Mouse (Mus musculus) megakaryocyte, embryonic 14.5 days (primary cell): ENCODE data around the gene Nfic.

Source experiments
- FLI1 ChIP-seq: IDR thresholded peaks from 2 replicates; pipeline ENCODE4 v1.6.1; 2012; ENCODE audit warnings: low read length, inconsistent platforms, mixed read lengths
- GATA1 ChIP-seq: IDR thresholded peaks from 3 replicates; pipeline ENCODE4 v1.6.1; 2012; ENCODE audit warnings: mixed read lengths, low read length, inconsistent platforms, borderline replicate concordance

DNA sequence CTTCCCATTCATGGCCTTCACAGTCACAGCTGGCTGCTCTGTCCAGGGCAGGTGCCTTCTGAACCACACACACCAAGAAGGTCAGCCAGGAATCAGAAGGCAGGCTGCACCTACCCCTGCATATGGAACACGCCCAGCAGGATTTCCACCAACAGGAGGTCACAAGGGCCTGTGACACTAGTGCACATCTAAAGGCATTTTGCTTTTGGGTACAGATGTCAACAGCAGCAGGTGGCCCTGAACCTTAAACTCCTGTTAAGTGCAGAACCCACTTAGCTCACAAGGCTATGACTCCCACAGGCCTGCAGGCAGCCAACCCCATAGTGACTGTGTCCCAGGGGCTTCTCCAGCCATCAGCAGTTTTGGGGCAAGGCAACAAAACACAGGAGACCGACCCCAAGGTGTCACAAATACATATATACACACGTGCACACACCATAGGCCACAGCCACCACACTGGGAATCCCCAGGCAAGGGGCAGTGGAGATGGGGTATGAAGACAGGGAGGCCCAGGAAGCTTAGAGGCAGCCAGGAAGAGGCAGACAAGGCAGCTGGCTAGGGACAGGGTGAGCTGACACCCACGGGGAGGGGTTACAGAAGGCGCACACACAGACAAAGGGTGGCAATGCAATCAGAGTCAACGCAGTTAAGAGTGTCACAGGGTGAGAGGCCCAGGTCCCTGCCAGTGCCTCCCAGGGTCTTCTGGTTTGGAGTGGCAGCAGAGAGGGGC, 88.8 kb downstream of the Nfic start:
- TF ChIP-seq GATA1: no peak
- TF ChIP-seq FLI1: no peak
